Mouse (Mus musculus) brown adipose tissue, adult 24 weeks (tissue): ENCODE results near the gene Ablim1. TPM values are rescaled to one million over a fixed set of nuclear protein-coding genes. Genes with fewer than 3 reads are reported as not detected.

ENCODE experiments used
- H3K27ac ChIP-seq: fragments of 200-500 bp; replicated peaks from 2 replicates; pipeline ENCODE4 v1.5.1; 2012; ENCODE audit warnings: low read depth, mild to moderate bottlenecking, low read length
- H3K4me1 ChIP-seq: fragments of 200-500 bp; 2 replicates; pipeline ENCODE4 v1.6.1; 2012; ENCODE audit warnings: low read length, mixed read lengths; ENCODE audit not compliant: control insufficient read depth, insufficient read depth, insufficient read length
- H3K4me3 ChIP-seq: fragments of 200-500 bp; 2 replicates; pipeline ENCODE4 v1.5.1; 2012; ENCODE audit warnings: low read depth, mild to moderate bottlenecking, low read length, moderate library complexity; ENCODE audit not compliant: insufficient read depth
- polyA plus RNA-seq: library from polyadenylated mRNA; stranded (reverse); fragments of >200 nt; gene quantifications from 2 replicates; pipeline ENCODE4 v1.2.4, GENCODE M21; 2012; ENCODE audit not compliant: missing spikeins, insufficient read depth, insufficient read length

Ablim1 gene
- polyA plus RNA-seq, 1 experiment: 52.5 TPM

DNA sequence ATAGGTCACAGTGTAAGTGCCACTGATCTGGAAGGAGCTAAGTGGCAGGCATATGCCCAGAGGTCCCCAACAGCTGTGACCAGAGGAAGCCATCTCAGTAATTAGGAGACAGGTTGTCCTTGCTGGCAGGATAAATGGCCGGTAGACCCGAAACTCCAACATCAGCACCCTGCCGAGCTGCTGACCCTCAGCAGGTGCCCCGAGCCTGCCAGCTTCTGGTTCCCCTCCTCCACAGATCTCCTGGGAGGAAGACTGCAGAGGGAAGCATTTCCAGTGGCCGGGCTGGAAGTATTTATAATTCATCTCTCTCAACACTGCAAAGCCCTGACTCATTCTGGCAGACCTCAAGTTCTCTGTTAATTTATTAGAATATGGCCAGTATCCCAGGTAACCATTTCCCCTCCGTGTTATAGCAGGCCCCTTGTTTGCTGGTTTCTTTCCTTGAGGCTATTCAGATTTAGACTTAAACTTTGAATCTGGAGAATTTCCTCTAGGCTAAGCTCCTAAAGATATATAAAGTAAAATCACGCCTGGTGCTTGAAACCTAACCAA is 93.0 kb downstream of the Ablim1 start:
- H3K4me3 ChIP-seq: no peak overlapping the region
- peaks cover 48% of the 10 kb centered on the region for H3K4me1 ChIP-seq
- peak overlapping the region; percentile 48 for H3K27ac ChIP-seq

DNA sequence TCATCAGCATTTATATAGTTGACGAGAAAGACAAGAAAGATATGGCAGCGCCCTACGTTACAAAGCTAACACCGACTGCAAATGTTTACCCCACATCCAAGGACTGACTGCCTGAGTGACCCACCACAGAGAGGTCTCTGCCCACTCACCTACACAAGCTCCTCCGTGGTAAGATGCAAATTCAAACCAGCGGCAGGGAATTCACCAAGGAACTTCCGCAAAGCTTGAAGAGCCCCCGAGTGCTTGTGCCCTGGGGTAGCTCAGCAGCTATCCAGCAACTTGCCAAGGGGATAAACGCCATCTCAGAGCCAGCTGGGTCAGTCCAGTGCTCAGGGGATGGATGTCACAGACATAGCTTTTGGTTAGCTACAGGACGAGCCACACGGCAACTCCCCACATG is 95.0 kb downstream of the Ablim1 start:
- H3K27ac ChIP-seq: peak overlapping the region; percentile 23; the same call in 1 of the 2 replicates
- H3K4me3 ChIP-seq: no peak overlapping the region
- peaks cover 57% of the 10 kb centered on the region for H3K4me1 ChIP-seq

GRCm38 (mm10) chr19:57217161-57217560 is 97.6 kb downstream of the Ablim1 start:
- Histone ChIP-seq H3K4me1 (peaks cover 50% of the 10 kb centered on the region), H3K4me3 (no peak overlapping the region), H3K27ac (no peak overlapping the region)

DNA sequence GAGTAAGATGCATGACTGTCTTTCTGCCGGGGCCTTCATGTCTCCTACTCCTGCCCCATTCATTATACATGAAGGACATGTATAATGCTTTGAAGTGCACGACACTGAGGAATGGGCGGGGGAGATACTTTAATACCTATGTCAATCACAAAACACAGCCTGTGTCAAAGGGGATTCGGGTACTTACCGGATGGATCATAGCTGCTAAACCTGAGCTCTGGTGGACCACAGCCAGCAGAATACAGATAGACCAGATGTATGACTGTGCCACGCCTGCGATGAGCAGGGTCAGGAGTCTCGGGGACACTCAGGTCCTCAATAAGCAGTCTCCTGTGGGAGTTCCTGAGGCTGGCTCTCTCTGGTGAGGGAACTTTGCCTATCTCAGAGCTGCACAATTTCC is 99.2 kb downstream of the Ablim1 start:
- Histone ChIP-seq H3K4me3 (no peak overlapping the region), H3K27ac (peak overlapping the region; percentile 20; the same call in 1 of the 2 replicates), H3K4me1 (peaks cover 40% of the 10 kb centered on the region)

GRCm38 (mm10) chr19:57212406-57212805 is 102.3 kb downstream of the Ablim1 start:
- Histone ChIP-seq H3K4me1 (peaks cover 40% of the 10 kb centered on the region), H3K4me3 (no peak overlapping the region), H3K27ac (peak overlapping the region; percentile 88)

GRCm38 (mm10) chr19:57211444-57212111 is 103.1 kb downstream of the Ablim1 start:
- Histone ChIP-seq H3K27ac (peak overlapping the region; percentile 88), H3K4me3 (no peak overlapping the region), H3K4me1 (peaks cover 39% of the 10 kb centered on the region)

GRCm38 (mm10) chr19:57210924-57211323 is 103.8 kb downstream of the Ablim1 start:
- Histone ChIP-seq H3K27ac (peak overlapping the region; percentile 88), H3K4me1 (peaks cover 34% of the 10 kb centered on the region), H3K4me3 (no peak overlapping the region)

DNA sequence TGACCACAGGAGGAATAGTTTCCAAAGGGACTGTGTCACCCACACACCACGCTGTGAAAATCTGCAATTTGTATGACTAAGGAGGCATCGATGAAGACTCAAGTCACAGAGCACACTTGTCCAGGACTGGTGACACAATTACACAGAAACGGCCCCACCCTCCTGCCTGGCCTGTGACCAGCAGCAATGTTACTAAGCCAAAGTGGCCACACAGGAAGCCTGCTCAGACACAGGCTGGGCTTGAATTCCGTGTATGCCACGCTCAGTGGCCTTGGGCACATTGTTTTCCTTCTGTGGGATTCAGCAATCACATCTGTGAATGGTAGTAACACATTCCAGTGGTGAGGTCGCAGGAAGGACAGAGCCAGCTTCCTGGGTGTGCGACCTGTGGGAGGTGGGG is 110.6 kb downstream of the Ablim1 start:
- peaks cover 43% of the 10 kb centered on the region for H3K4me1 ChIP-seq
- H3K27ac ChIP-seq: peak overlapping the region; percentile 81
- no peak overlapping the region for H3K4me3 ChIP-seq

- Histone ChIP-seq H3K4me1 (peaks cover 50% of the 10 kb centered on the region), H3K27ac (peak overlapping the region; percentile 76)
Measured at GRCm38 (mm10) chr19:57202554-57202953, 112.2 kb downstream of the Ablim1 start.

GRCm38 (mm10) chr19:57201090-57201483 is 113.6 kb downstream of the Ablim1 start:
- no peak overlapping the region for H3K4me3 ChIP-seq
- H3K4me1 ChIP-seq: peaks cover 45% of the 10 kb centered on the region
- H3K27ac ChIP-seq: peak overlapping the region; percentile 86

More at GRCm38 (mm10) chr19:57202554-57202953, 112.2 kb downstream of the Ablim1 start:
- H3K4me3 ChIP-seq: no peak overlapping the region

DNA sequence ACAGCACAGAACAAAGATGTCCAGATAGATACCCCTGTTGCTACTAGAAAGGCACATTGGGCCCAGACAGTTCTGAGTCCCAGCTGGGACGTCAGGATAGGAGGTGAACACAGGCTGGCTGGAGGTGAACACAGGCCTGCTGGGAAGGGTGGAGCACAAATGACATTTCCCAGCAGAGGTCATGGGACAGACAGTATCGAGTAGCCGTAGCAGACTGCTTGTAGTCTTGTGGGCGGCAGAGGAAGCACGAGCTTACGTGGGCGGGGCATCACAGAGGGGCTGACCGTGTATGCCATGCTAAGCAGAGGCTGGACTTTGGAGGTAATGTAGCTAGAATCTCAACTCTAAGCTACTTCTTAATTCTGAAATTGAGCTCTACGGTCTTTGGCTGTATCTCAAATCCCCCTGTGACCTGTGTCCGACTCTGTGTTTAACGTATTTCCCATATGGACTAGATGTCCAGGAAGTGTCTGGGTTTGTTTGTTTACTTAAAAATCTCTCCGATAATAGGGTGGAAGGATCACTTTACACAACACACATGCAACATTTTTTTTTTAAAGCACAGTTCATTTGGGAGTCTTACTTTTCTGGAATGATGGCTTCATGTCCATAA is 114.1 kb downstream of the Ablim1 start:
- Histone ChIP-seq H3K4me1 (peaks cover 45% of the 10 kb centered on the region), H3K4me3 (no peak overlapping the region), H3K27ac (peak overlapping the region; percentile 86)

GRCm38 (mm10) chr19:57199361-57199760 is 115.4 kb downstream of the Ablim1 start:
- Histone ChIP-seq H3K4me1 (peaks cover 41% of the 10 kb centered on the region), H3K27ac (peak overlapping the region; percentile 35)

DNA sequence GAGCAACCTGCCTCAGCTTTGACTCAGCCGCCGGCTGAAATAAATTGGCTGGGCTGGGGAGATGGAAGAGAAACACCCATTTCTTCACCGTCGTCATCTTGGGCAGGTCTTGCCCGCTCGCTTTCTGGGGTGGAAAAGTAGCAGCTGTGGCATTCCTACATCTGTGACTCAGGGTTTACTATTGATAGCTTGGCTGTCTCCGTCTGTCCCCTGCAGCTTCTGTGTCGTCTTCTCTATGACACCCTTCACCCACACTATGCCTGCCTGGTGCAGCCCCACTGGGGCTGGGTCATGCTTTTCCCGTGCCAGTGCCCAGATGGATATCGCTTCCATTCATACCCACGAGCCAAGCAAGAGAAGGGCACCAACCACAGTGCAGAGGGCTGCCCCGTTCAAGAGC is 116.2 kb downstream of the Ablim1 start:
- H3K4me1 ChIP-seq: peaks cover 38% of the 10 kb centered on the region
- no peak overlapping the region for H3K4me3 ChIP-seq
- peak overlapping the region; percentile 64 for H3K27ac ChIP-seq

More at GRCm38 (mm10) chr19:57199361-57199760, 115.4 kb downstream of the Ablim1 start:
- H3K4me3 ChIP-seq: no peak overlapping the region

DNA sequence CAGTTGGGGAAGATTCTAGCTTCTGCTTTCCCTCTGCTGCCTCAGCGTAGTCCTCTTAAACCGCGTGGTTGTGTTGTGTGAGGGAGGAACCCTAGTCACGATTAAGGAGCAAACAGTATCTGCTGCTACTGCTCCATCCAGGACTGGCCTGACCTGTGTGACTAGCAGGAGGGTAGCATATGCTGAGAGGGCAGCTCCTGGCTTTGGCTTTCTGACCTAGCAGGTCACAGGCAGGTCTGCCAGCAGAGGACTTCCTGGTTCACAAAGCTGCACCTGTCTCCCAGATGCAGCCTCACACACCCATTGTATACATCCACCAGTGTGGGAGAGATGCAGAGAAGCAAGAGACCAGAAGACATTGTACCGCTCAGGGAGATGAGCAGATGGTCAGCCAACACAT is 116.7 kb downstream of the Ablim1 start:
- Histone ChIP-seq H3K27ac (peak overlapping the region; percentile 64), H3K4me1 (peaks cover 38% of the 10 kb centered on the region), H3K4me3 (no peak overlapping the region)

DNA sequence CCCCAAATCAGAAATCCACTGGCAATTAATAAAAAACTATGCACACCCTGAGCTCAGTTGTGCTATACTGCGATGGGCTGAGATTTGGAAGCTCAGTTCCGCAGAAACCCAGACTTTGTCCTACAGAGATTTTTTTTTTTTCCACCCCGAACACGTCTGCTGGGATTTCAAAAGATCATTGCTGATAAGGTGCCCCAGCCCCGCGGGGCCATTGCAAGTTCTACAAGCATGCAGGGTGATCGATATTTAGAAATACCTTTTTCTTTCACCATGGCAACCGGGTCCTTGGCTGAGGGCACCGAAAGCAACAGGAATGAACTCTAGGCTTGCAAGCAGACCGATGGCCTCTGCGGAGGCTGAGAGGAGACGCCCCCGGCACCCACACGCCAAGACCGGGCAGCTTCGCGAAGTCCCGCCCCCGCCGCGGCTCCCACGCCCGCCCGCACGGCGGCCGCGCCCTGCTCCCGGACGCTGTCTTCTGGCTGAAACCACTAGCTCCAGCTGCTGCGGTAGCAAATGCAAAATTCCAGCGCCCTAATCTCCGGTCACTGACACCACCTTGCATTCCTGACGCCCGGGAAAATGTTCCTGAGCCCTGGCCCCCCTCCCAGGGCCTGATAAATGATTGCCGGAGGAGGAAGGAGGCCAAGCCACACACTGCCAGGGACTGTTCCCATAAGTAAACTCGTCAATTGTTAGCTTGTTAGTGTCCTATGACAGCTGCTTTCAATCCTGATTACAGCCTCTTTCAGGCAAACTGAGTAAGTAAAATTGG is 117.5 kb downstream of the Ablim1 start:
- H3K4me1 ChIP-seq: peaks cover 40% of the 10 kb centered on the region
- peak overlapping the region; percentile 74 for H3K4me3 ChIP-seq
- H3K27ac ChIP-seq: peak overlapping the region; percentile 64
